ENCODE assay signal across 13 mouse cellular contexts in the genomic region with DNA sequence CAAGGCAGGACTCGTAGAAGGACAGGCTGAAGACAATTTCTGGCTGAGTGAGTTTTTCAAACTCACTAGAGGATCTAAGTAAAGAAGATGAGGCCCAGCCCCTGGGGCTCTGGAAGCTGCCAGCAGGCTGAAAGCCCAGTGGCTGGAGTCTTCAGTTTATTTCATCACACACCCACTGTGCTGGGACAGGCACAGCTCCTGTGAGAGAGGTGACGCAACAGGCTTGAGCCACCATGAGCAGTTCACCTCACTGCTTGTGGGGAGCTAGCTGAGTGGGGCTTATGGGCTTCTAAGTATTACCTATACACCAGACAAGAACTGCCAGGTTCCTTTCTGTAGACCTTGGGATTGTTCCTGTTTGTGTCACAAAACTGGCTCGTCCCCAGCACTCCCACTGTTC. TPM values are rescaled to one million over a fixed set of nuclear protein-coding genes. Genes with fewer than 3 reads are reported as not detected.
DNase-seq lines count a peak whose midpoint lies in the region; ATAC-seq lines count a peak whose summit lies in the region.
"Had no signal": no experiment of that assay in that cellular context is flagged by ENCODE, and none has a peak within 500 bp of the region (broad histone marks: within the 10 kb centered on the region; RNA-seq: fewer than 3 reads in every experiment).

No protein-coding gene starts in this region.

- no peak overlapping the region for H3K27ac ChIP-seq in intestine, embryonic 16.5 days (ENCODE audit: low read length)
- H3K27ac ChIP-seq in intestine, embryonic 15.5 days = no peak overlapping the region
- H3K27ac ChIP-seq in liver, embryonic 15.5 days (replicated peaks) = no peak overlapping the region
- H3K27ac ChIP-seq: limb, embryonic 13.5 days had no signal

- 83% methylated on average over 3 of the region's 3 CpGs for WGBS in intestine, embryonic 16.5 days
- 79% methylated on average over 3 of the region's 3 CpGs for WGBS in intestine, embryonic 15.5 days
- 65% methylated on average over 3 of the region's 3 CpGs for WGBS in liver, embryonic 15.5 days (ENCODE audit: insufficient replicate concordance)

- H3K9ac ChIP-seq in intestine, embryonic 16.5 days (ENCODE audit: low read depth, low read length) = no peak overlapping the region
- no peak overlapping the region for H3K9ac ChIP-seq in intestine, embryonic 15.5 days
- H3K9ac ChIP-seq in liver, embryonic 15.5 days = no peak overlapping the region
- H3K9ac ChIP-seq: limb, embryonic 13.5 days had no signal

- H3K4me2 ChIP-seq in intestine, embryonic 16.5 days (ENCODE audit: low read depth, low read length) = no peak overlapping the region
- H3K4me2 ChIP-seq in intestine, embryonic 15.5 days (replicated peaks) = no peak overlapping the region
- no peak overlapping the region for H3K4me2 ChIP-seq in liver, embryonic 15.5 days
- H3K4me2 ChIP-seq: limb, embryonic 13.5 days had no signal

- H3K4me3 ChIP-seq in intestine, embryonic 16.5 days (ENCODE audit: low read length) = no peak overlapping the region
- no peak overlapping the region for H3K4me3 ChIP-seq in intestine, embryonic 15.5 days (replicated peaks)
- no peak overlapping the region for H3K4me3 ChIP-seq in liver, embryonic 15.5 days (replicated peaks)
- H3K4me3 ChIP-seq: limb, embryonic 13.5 days had no signal

- H3K27me3 ChIP-seq in intestine, embryonic 16.5 days (replicated peaks; ENCODE audit: control insufficient read depth, insufficient read depth, low read length) = no peaks in the 10 kb centered on the region
- H3K27me3 ChIP-seq in intestine, embryonic 15.5 days (replicated peaks) = no peaks in the 10 kb centered on the region
- no peaks in the 10 kb centered on the region for H3K27me3 ChIP-seq in liver, embryonic 15.5 days
- H3K27me3 ChIP-seq: limb, embryonic 13.5 days had no signal

- H3K4me1 ChIP-seq in intestine, embryonic 16.5 days (ENCODE audit: control insufficient read depth, insufficient read depth, low read length) = 0 out of 2 replicates have a peak, but pooled peaks cover 3% of the 10 kb centered on the region
- 0 out of 2 replicates have a peak, but pooled peaks cover under 1% of the 10 kb centered on the region for H3K4me1 ChIP-seq in intestine, embryonic 15.5 days (replicated peaks)
- peaks cover 8% of the 10 kb centered on the region; the same call in 1 of the 2 replicates for H3K4me1 ChIP-seq in liver, embryonic 15.5 days (replicated peaks)

- peak; percentile 62 to 65 for DNase-seq in adrenal gland, postnatal 36 days
- DNase-seq in kidney, adult 9 months = no peak
- no peak for DNase-seq in layer of hippocampus, adult 8-10 months (ENCODE audit: low spot score in 2 of 2)
- DNase-seq: cerebellum, adult 2 months; kidney, postnatal 14 days; layer of hippocampus, postnatal 36 days; right cerebral cortex, postnatal 25 days; thymus, postnatal 4 days had no signal

- H3K36me3 ChIP-seq in intestine, embryonic 16.5 days (ENCODE audit: control insufficient read depth, insufficient read depth, low read length) = peaks cover 13% of the 10 kb centered on the region
- peaks cover 28% of the 10 kb centered on the region for H3K36me3 ChIP-seq in intestine, embryonic 15.5 days
- peaks cover 9% of the 10 kb centered on the region; the same call in 1 of the 2 replicates for H3K36me3 ChIP-seq in liver, embryonic 15.5 days (replicated peaks)

- peak; percentile 66; the same call in 1 of the 2 replicates for ATAC-seq in intestine, embryonic 16.5 days
- no peak for ATAC-seq in intestine, embryonic 15.5 days
- 0 out of 2 replicates have a peak, but pooled peaks have one; percentile 38 for ATAC-seq in liver, embryonic 15.5 days (ENCODE audit: insufficient read depth)
- peak; percentile 70 for ATAC-seq in megakaryocyte, adult 5-6 weeks (ENCODE audit: poor library complexity, severe bottlenecking)

- H3K9me3 ChIP-seq in intestine, embryonic 16.5 days (ENCODE audit: control insufficient read depth, low read length) = no peaks in the 10 kb centered on the region
- H3K9me3 ChIP-seq in intestine, embryonic 15.5 days = no peaks in the 10 kb centered on the region
- no peaks in the 10 kb centered on the region for H3K9me3 ChIP-seq in liver, embryonic 15.5 days (replicated peaks)
- H3K9me3 ChIP-seq: limb, embryonic 13.5 days had no signal

RNA-seq across cellular contexts. Expression of a gene that starts 9.7 kb away (rescaled TPM):
- 5.8 and 5.9 TPM in 2 replicates for polyA plus RNA-seq in intestine, embryonic 16.5 days (2015; fragmentation: Nextera tagmentation; extraction: Ambion mirVana)
- 7.7 and 8.7 TPM in 2 replicates for polyA plus RNA-seq in intestine, embryonic 15.5 days (2015; fragmentation: Nextera tagmentation; extraction: Ambion mirVana)
- total RNA-seq in adrenal gland, postnatal 36 days (2021) = 1 to 10 TPM; 5.4 to 5.8 TPM
- polyA plus RNA-seq in liver, embryonic 15.5 days (2015; fragmentation: Nextera tagmentation; extraction: Ambion mirVana) = 0.81 and 0.97 TPM in 2 replicates
- total RNA-seq in megakaryocyte, adult 5-6 weeks (2015) = 0.65 and 1.2 TPM in 2 replicates
- 0.70 and 0.81 TPM in 2 replicates for total RNA-seq in megakaryocyte, adult 5-6 weeks (2017)
- total RNA-seq in layer of hippocampus, adult 8-10 months (2022) = 10 to 100 TPM; 22.7 to 26.3 (median 24.6) TPM

RNA-seq across cellular contexts. Expression of a gene that starts 16.8 kb away (rescaled TPM):
- polyA plus RNA-seq in intestine, embryonic 16.5 days (2015; fragmentation: Nextera tagmentation; extraction: Ambion mirVana) = 31.3 and 33.7 TPM in 2 replicates
- polyA plus RNA-seq in intestine, embryonic 15.5 days (2015; fragmentation: Nextera tagmentation; extraction: Ambion mirVana) = 31.2 and 32.9 TPM in 2 replicates
- 100 to 1,000 TPM; 138 to 150 TPM for total RNA-seq in adrenal gland, postnatal 36 days (2021)
- polyA plus RNA-seq in liver, embryonic 15.5 days (2015; fragmentation: Nextera tagmentation; extraction: Ambion mirVana) = 11.9 and 14.3 TPM in 2 replicates
- 15.2 and 17.2 TPM in 2 replicates for total RNA-seq in megakaryocyte, adult 5-6 weeks (2015)
- 8.8 and 15.5 TPM in 2 replicates for total RNA-seq in megakaryocyte, adult 5-6 weeks (2017)
- 10 to 100 TPM; 57.2 to 67.6 (median 62.7) TPM for total RNA-seq in layer of hippocampus, adult 8-10 months (2022)

Comparison
In these comparisons a context has a peak if more than half of its experiments do, and no peak if none do; other contexts are left out.
1. DNase-seq: peak in adrenal gland, postnatal 36 days (2 of 2); none in kidney, adult 9 months (single experiment) and layer of hippocampus, adult 8-10 months (0 of 2).